Mouse (Mus musculus): ENCODE data around the gene Fgf15. TPM values are rescaled to one million over a fixed set of nuclear protein-coding genes. Genes with fewer than 3 reads are reported as not detected.
"Not testable (repeated sequence)": the region's sequence is repeated elsewhere in the genome, so short reads cannot be mapped to it uniquely, and the experiment has no call there.

Gene Fgf15
- polyA plus RNA-seq, 1 experiment from 2014 or later = 104 TPM

DNA sequence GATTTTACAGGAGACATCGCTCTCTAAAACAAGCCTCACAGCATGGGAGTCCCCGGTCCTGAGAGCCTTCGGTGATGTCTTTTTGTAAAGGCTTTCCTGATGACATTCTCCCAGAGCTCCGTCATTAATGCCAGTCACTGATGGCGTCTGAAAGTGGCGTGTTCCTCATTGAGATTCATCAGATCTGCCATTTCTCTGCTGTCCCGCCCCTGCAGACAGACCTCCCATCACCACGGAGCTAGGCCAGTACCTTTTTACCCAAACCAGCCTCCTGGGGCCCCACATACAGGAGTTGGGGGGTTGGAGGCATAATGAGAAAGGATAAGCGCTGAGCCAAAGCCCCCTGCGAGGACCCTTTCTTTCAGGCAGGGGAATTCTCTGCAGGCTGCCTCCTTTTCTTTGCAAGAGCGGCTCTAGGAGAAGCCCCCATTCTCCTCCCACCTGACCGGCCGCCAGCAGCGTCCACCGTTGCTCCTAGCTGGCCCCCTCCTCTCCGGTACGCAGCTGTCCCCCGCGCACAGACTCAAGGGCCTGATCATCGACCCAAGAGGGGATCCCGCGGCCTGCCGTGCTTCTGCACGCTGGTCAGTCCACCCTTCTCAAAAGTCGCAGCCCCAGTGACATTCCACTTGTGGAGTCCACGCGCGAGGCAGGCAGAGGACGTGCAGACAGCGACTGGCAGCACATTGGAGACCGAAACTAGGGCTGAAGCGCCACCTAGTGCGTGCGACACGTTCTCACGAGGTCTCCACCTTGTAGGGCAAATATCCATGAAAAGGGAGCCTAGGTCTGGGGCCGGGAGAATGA, 823 bp upstream of the Fgf15 start:
- Histone ChIP-seq H3K9me3 (ENCODE audit: control insufficient read depth, low read length) (no peaks in the 10 kb centered on the region), H3K4me2 (peak overlapping the region; percentile 89), H3K27me3 (ENCODE audit: control insufficient read depth, insufficient read depth, low read length) (peaks cover 17% of the 10 kb centered on the region), H3K27ac (ENCODE audit: low read depth, low read length) (peak overlapping the region; percentile 67; the same call in 1 of the 2 replicates), H3K9ac (ENCODE audit: low read length) (peak overlapping the region; percentile 53; the same call in 1 of the 2 replicates), H3K4me1 (ENCODE audit: control insufficient read depth, insufficient read depth, low read length) (peaks cover 47% of the 10 kb centered on the region), H3K36me3 (ENCODE audit: control insufficient read depth, insufficient read depth, low read length) (no peaks in the 10 kb centered on the region), H3K4me3 (ENCODE audit: low read depth, low read length) (peak overlapping the region; percentile 60)
- ATAC-seq (ENCODE audit: low FRiP score) = peak; percentile 80
- peak; percentile 97 for DNase-seq (ENCODE audit: low spot score, missing footprints)
- 0% methylated on average over 37 of the region's 37 CpGs for WGBS

DNA sequence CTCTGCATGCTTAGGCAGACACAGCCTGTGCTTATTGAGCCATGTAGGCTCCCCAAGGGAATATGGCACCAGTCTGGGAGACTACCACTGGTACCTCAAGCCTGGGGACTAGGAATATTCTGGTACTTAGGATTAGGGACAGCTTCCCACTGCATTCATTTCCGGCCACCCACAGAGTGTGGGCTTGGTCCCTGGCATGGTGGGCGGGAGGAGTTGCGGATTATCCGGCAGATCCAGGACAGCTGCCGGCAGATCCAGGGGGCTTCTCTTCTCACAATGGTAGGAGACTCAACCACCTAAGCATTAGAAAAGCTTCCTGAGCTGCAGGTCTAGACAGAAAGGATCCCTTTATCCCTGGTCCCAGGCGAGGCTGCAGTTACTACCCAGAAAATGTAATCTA, 2.2 kb downstream of the Fgf15 start:
- WGBS = 8% methylated on average over 6 of the region's 6 CpGs
- no peaks in the 10 kb centered on the region for H3K36me3 ChIP-seq (ENCODE audit: control insufficient read depth, insufficient read depth, low read length)
- peak overlapping the region; percentile 73 for H3K9ac ChIP-seq (ENCODE audit: low read length)
- ATAC-seq (ENCODE audit: low FRiP score) = no peak
- DNase-seq (ENCODE audit: low spot score, missing footprints) = no peak
- H3K9me3 ChIP-seq (ENCODE audit: control insufficient read depth, low read length) = no peaks in the 10 kb centered on the region
- H3K4me3 ChIP-seq (ENCODE audit: low read depth, low read length) = peak overlapping the region; percentile 60
- H3K27me3 ChIP-seq (ENCODE audit: control insufficient read depth, insufficient read depth, low read length) = peaks cover 17% of the 10 kb centered on the region
- peaks cover 48% of the 10 kb centered on the region for H3K4me1 ChIP-seq (ENCODE audit: control insufficient read depth, insufficient read depth, low read length)
- peak overlapping the region; percentile 89 for H3K4me2 ChIP-seq
- no peak overlapping the region for H3K27ac ChIP-seq (ENCODE audit: low read depth, low read length)

DNA sequence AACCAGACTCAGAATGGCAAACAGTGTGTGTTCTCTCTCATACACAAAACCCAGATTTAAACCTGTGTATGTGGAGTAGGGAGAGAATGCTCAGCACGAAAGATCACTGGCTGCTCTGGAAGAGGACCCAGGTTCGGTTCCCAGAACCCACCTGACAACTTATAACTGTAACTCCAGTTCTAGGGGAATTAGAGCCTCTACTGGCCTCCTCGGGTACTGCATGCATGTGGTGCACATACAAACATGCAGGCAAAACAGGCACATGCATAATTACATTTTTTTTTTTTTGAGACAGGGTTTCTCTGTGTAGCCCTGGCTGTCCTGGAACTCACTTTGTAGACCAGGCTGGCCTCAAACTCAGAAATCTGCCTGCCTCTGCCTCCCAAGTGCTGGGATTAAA, 9.2 kb downstream of the Fgf15 start:
- not testable (repeated sequence) for H3K4me2 ChIP-seq; H3K36me3 ChIP-seq (ENCODE audit: control insufficient read depth, insufficient read depth, low read length); DNase-seq (ENCODE audit: low spot score, missing footprints); H3K27ac ChIP-seq (ENCODE audit: low read depth, low read length); H3K4me3 ChIP-seq (ENCODE audit: low read depth, low read length); H3K27me3 ChIP-seq (ENCODE audit: control insufficient read depth, insufficient read depth, low read length); H3K9ac ChIP-seq (ENCODE audit: low read length); H3K4me1 ChIP-seq (ENCODE audit: control insufficient read depth, insufficient read depth, low read length); H3K9me3 ChIP-seq (ENCODE audit: control insufficient read depth, low read length); ATAC-seq (ENCODE audit: low FRiP score)
- WGBS = 86% methylated on average over 3 of the region's 3 CpGs

DNA sequence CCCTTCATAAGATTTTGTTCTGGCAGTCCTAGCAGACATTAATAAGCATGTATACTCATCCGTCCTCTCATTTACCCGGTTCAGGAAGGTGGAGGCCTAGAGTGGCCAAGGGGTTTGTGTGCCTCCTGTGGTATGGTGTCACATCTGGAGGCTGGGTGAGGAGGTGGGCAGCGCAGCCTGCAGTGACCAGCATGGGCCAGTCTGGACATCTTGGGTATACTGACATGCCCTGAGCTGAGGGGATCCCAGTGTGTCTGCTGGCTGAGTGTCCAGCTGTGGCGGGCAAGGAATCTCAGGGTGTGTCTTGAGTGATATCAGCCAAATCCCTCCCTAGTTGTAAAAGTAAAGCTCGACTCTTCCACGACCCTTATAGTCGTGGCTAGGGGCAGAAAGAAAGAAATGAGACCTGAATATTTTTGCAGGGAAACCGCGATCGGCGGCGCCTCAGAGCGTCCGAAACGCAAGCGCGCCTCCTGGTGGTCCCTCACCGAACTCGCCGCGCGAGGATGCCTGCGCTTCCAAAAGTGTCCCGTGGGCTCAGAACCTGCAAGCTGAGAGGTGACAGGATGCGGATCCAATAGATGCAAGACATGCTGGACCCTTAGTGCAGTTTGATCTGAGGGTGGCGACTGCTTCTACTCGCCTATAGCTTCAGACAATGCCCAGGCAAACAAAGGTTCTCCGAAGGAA, 10.5 kb downstream of the Fgf15 start:
- ATAC-seq (ENCODE audit: low FRiP score) = peak; percentile 49
- no peak overlapping the region for H3K4me3 ChIP-seq (ENCODE audit: low read depth, low read length)
- peak overlapping the region; percentile 41; the same call in 1 of the 2 replicates for H3K9ac ChIP-seq (ENCODE audit: low read length)

DNA sequence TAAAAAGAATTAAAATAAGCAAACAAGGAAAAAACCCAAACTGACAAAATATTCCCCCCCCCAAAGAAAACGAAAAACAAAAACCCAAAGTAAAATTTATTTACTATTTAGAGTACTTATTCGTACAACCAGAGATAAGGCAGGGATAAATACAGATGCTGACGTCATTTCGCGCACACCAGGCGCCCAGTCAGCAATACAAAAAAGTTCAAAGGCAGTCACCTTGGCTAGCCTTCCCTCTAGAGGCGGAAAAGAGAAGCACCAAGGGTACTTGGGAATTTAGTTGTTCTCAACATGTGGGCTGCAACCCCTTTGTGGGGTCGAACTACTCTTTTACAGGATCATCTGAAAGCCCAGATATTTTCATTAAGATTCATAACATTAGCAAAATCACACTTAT, 11.5 kb downstream of the Fgf15 start:
- Histone ChIP-seq H3K9me3 (ENCODE audit: control insufficient read depth, low read length) (no peaks in the 10 kb centered on the region; the same call in 1 of the 2 replicates), H3K9ac (ENCODE audit: low read length) (no peak overlapping the region), H3K4me3 (ENCODE audit: low read depth, low read length) (no peak overlapping the region), H3K27me3 (ENCODE audit: control insufficient read depth, insufficient read depth, low read length) (no peaks in the 10 kb centered on the region), H3K27ac (ENCODE audit: low read depth, low read length) (no peak overlapping the region), H3K4me2 (no peak overlapping the region), H3K4me1 (ENCODE audit: control insufficient read depth, insufficient read depth, low read length) (0 out of 2 replicates have a peak, but pooled peaks cover 2% of the 10 kb centered on the region), H3K36me3 (ENCODE audit: control insufficient read depth, insufficient read depth, low read length) (no peaks in the 10 kb centered on the region)
- WGBS = 22% methylated on average over 8 of the region's 8 CpGs
- ATAC-seq (ENCODE audit: low FRiP score) (no peak), DNase-seq (ENCODE audit: low spot score, missing footprints) (no peak)

More for the DNA sequence above, 10.5 kb downstream of the Fgf15 start:
- Histone ChIP-seq H3K4me2 (peak overlapping the region; percentile 39), H3K9me3 (ENCODE audit: control insufficient read depth, low read length) (no peaks in the 10 kb centered on the region; the same call in 1 of the 2 replicates), H3K27ac (ENCODE audit: low read depth, low read length) (no peak overlapping the region), H3K27me3 (ENCODE audit: control insufficient read depth, insufficient read depth, low read length) (no peaks in the 10 kb centered on the region), H3K36me3 (ENCODE audit: control insufficient read depth, insufficient read depth, low read length) (no peaks in the 10 kb centered on the region), H3K4me1 (ENCODE audit: control insufficient read depth, insufficient read depth, low read length) (0 out of 2 replicates have a peak, but pooled peaks cover 2% of the 10 kb centered on the region)
- 11% methylated on average over 28 of the region's 28 CpGs for WGBS
- DNase-seq (ENCODE audit: low spot score, missing footprints) = peak; percentile 99

DNA sequence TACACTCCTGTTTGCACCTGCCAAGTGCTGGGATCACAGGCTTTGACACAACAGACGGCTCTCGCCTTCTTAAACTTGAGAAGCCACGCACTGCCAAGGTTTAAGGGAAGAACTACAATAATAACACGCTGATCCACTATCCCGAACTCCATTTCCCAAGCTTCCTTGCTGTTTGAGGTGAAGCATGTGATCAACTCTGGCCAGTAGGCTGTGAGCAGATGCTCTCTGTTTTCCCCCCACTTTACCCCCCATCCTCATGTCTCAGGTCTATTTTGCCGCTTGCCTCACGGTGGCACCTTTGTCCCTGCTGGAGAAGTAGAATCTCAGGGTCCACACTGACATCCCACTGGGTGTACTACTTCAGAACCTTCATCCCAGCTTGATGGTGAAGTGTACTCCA, 12.4 kb downstream of the Fgf15 start:
- no peak overlapping the region for H3K27ac ChIP-seq (ENCODE audit: low read depth, low read length)
- no peak for DNase-seq (ENCODE audit: low spot score, missing footprints)
- H3K27me3 ChIP-seq (ENCODE audit: control insufficient read depth, insufficient read depth, low read length) = no peaks in the 10 kb centered on the region
- no peaks in the 10 kb centered on the region; the same call in 1 of the 2 replicates for H3K9me3 ChIP-seq (ENCODE audit: control insufficient read depth, low read length)
- H3K9ac ChIP-seq (ENCODE audit: low read length) = no peak overlapping the region
- 39% methylated on average over 7 of the region's 7 CpGs for WGBS
- 0 out of 2 replicates have a peak, but pooled peaks cover 2% of the 10 kb centered on the region for H3K4me1 ChIP-seq (ENCODE audit: control insufficient read depth, insufficient read depth, low read length)
- H3K4me2 ChIP-seq = no peak overlapping the region
- no peak for ATAC-seq (ENCODE audit: low FRiP score)
- no peak overlapping the region for H3K4me3 ChIP-seq (ENCODE audit: low read depth, low read length)
- no peaks in the 10 kb centered on the region for H3K36me3 ChIP-seq (ENCODE audit: control insufficient read depth, insufficient read depth, low read length)

DNA sequence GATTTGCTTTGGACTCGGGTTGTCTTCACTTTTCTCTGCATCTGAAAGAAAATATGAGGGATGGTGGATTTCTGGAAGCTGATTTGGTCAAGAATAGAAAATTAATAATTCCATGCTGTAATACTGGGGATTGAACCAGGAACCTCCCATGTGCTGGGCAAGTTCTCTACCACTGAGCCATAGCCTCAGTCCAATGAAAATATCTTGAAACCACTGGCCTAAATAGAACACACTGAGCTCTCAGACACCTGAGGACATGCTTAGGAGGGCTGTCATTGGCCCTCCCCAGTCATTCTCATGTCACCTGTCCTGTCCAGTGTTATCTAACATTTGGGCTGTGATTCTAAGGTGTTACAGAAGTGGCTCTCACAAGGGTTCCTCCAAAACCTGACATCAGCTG, 14.8 kb downstream of the Fgf15 start:
- Histone ChIP-seq H3K9me3 (ENCODE audit: control insufficient read depth, low read length) (no peaks in the 10 kb centered on the region), H3K4me2 (no peak overlapping the region), H3K4me3 (ENCODE audit: low read depth, low read length) (no peak overlapping the region), H3K27me3 (ENCODE audit: control insufficient read depth, insufficient read depth, low read length) (no peaks in the 10 kb centered on the region), H3K4me1 (ENCODE audit: control insufficient read depth, insufficient read depth, low read length) (peaks cover 9% of the 10 kb centered on the region), H3K36me3 (ENCODE audit: control insufficient read depth, insufficient read depth, low read length) (no peaks in the 10 kb centered on the region), H3K9ac (ENCODE audit: low read length) (no peak overlapping the region), H3K27ac (ENCODE audit: low read depth, low read length) (no peak overlapping the region)
- no peak for DNase-seq (ENCODE audit: low spot score, missing footprints)
- no peak for ATAC-seq (ENCODE audit: low FRiP score)
- 74% methylated on average over 1 of the region's 1 CpGs for WGBS

DNA sequence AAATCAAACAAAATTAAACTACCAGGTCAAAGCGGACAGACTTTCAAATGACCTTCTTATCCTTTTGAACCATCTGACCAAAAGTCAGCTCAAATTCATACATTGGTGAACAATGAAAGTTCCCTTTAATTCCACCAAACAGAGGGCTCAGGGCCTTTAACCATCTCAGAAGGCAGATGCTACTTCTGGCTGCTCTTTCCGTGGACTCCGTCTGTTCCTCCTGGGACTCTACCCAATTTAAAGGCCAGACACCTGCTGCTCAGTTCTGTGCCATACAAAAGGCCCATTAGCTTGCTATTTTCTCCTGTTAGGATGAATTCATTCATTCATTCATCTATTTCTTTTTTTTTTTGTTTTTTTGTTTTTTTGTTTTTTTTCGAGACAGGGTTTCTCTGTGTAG, 16.6 kb downstream of the Fgf15 start:
- peaks cover 8% of the 10 kb centered on the region for H3K4me1 ChIP-seq (ENCODE audit: control insufficient read depth, insufficient read depth, low read length)
- no peak overlapping the region for H3K9ac ChIP-seq (ENCODE audit: low read length)
- H3K27me3 ChIP-seq (ENCODE audit: control insufficient read depth, insufficient read depth, low read length) = no peaks in the 10 kb centered on the region
- 73% methylated on average over 4 of the region's 4 CpGs for WGBS
- H3K9me3 ChIP-seq (ENCODE audit: control insufficient read depth, low read length) = no peaks in the 10 kb centered on the region
- H3K36me3 ChIP-seq (ENCODE audit: control insufficient read depth, insufficient read depth, low read length) = no peaks in the 10 kb centered on the region
- no peak overlapping the region for H3K27ac ChIP-seq (ENCODE audit: low read depth, low read length)
- DNase-seq (ENCODE audit: low spot score, missing footprints) (no peak), ATAC-seq (ENCODE audit: low FRiP score) (no peak)
- no peak overlapping the region for H3K4me2 ChIP-seq
- H3K4me3 ChIP-seq (ENCODE audit: low read depth, low read length) = no peak overlapping the region
